Mouse (Mus musculus): ENCODE measurements at regions not wholly inside any gene's neighbourhood (a gene's known extent, or its start where the extent isn't known, plus 50 kb on each side); places are given as distances from the start of the nearest gene placed in this dataset.
"Not testable (repeated sequence)": the region's sequence is repeated elsewhere in the genome, so short reads cannot be mapped to it uniquely, and the experiment has no call there.

- WGBS = 70% methylated on average over 2 of the region's 2 CpGs
- no peak overlapping the region for H3K4me2 ChIP-seq
- no peak for ATAC-seq (replicated peaks; ENCODE audit: low FRiP score)
These were observed 112.1 kb upstream of the Ctso start for GRCm38 (mm10) chr3:81820304-81820703.

GRCm38 (mm10) chr3:81829525-81829924 lies 102.9 kb upstream of the Ctso start:
- Histone ChIP-seq H3K27me3 (no peaks in the 10 kb centered on the region), H3K4me2 (no peak overlapping the region), H3K9me3 (replicated peaks) (no peaks in the 10 kb centered on the region), H3K36me3 (no peaks in the 10 kb centered on the region), H3K9ac (no peak overlapping the region), H3K4me1 (no peaks in the 10 kb centered on the region), H3K4me3 (replicated peaks) (no peak overlapping the region), H3K27ac (no peak overlapping the region)
- 92% methylated on average over 2 of the region's 2 CpGs for WGBS
- ATAC-seq (replicated peaks; ENCODE audit: low FRiP score) = no peak

More at GRCm38 (mm10) chr3:81820304-81820703, 112.1 kb upstream of the Ctso start:
- Histone ChIP-seq H3K9me3 (replicated peaks) (no peaks in the 10 kb centered on the region), H3K4me3 (replicated peaks) (no peak overlapping the region), H3K27me3 (no peaks in the 10 kb centered on the region), H3K27ac (no peak overlapping the region), H3K9ac (no peak overlapping the region), H3K36me3 (no peaks in the 10 kb centered on the region), H3K4me1 (no peaks in the 10 kb centered on the region)

GRCm38 (mm10) chr3:81829966-81830599 lies 102.3 kb upstream of the Ctso start:
- no peaks in the 10 kb centered on the region for H3K4me1 ChIP-seq
- no peak overlapping the region for H3K4me2 ChIP-seq
- H3K36me3 ChIP-seq = no peaks in the 10 kb centered on the region
- no peak for ATAC-seq (replicated peaks; ENCODE audit: low FRiP score)
- no peaks in the 10 kb centered on the region for H3K9me3 ChIP-seq (replicated peaks)
- no peak overlapping the region for H3K27ac ChIP-seq
- no peak overlapping the region for H3K4me3 ChIP-seq (replicated peaks)
- no peak overlapping the region for H3K9ac ChIP-seq
- H3K27me3 ChIP-seq = no peaks in the 10 kb centered on the region

GRCm38 (mm10) chr3:81835380-81836157 lies 96.8 kb upstream of the Ctso start:
- Histone ChIP-seq H3K27me3 (no peaks in the 10 kb centered on the region), H3K36me3 (no peaks in the 10 kb centered on the region), H3K4me3 (replicated peaks) (peak overlapping the region; percentile 24), H3K9me3 (replicated peaks) (no peaks in the 10 kb centered on the region), H3K9ac (no peak overlapping the region), H3K4me1 (peaks cover 9% of the 10 kb centered on the region; the same call in 1 of the 2 replicates), H3K4me2 (peak overlapping the region; percentile 55), H3K27ac (peak overlapping the region; percentile 57; the same call in 1 of the 2 replicates)
- ATAC-seq (replicated peaks; ENCODE audit: low FRiP score) = peak; percentile 95
- 3% methylated on average over 11 of the region's 11 CpGs for WGBS

GRCm38 (mm10) chr3:81836478-81836877 lies 95.9 kb upstream of the Ctso start:
- Histone ChIP-seq H3K9ac (no peak overlapping the region), H3K4me2 (no peak overlapping the region), H3K9me3 (replicated peaks) (no peaks in the 10 kb centered on the region), H3K4me3 (replicated peaks) (no peak overlapping the region), H3K27ac (no peak overlapping the region), H3K27me3 (no peaks in the 10 kb centered on the region), H3K36me3 (no peaks in the 10 kb centered on the region), H3K4me1 (peaks cover 9% of the 10 kb centered on the region; the same call in 1 of the 2 replicates)
- WGBS = 83% methylated on average over 7 of the region's 7 CpGs
- no peak for ATAC-seq (replicated peaks; ENCODE audit: low FRiP score)

- not testable (repeated sequence) for H3K36me3 ChIP-seq; H3K27me3 ChIP-seq; H3K4me1 ChIP-seq; H3K4me2 ChIP-seq; H3K4me3 ChIP-seq (replicated peaks); H3K27ac ChIP-seq; H3K9ac ChIP-seq; ATAC-seq (replicated peaks; ENCODE audit: low FRiP score); H3K9me3 ChIP-seq (replicated peaks)
- WGBS = 96% methylated on average over 9 of the region's 9 CpGs
These were observed 94.3 kb upstream of the Ctso start for GRCm38 (mm10) chr3:81838121-81838520.

- Histone ChIP-seq H3K4me1 (no peaks in the 10 kb centered on the region), H3K27me3 (no peaks in the 10 kb centered on the region), H3K27ac (no peak overlapping the region), H3K9ac (no peak overlapping the region), H3K4me3 (replicated peaks) (no peak overlapping the region), H3K36me3 (no peaks in the 10 kb centered on the region), H3K9me3 (replicated peaks) (no peaks in the 10 kb centered on the region), H3K4me2 (no peak overlapping the region)
- no peak for ATAC-seq (replicated peaks; ENCODE audit: low FRiP score)
- WGBS = 88% methylated on average over 1 of the region's 1 CpGs
These were observed 67.9 kb upstream of the Ctso start for GRCm38 (mm10) chr3:81864487-81864886.
